Mouse (Mus musculus) kidney, postnatal 4 days (tissue): ENCODE measurements at regions not wholly inside any gene's neighbourhood (a gene's known extent, or its start where the extent isn't known, plus 50 kb on each side); places are given as distances from the start of the nearest gene placed in this dataset.

ENCODE experiments used
- DNase-seq, 2 experiments: peaks; one replicate each; pipeline ENCODE4 v3.0.0; 2021; ENCODE audit warnings: mixed read lengths in 2 of 2

GRCm38 (mm10) chr13:97558884-97559283, 201.5 kb downstream of the Gm10260 start:
- no peak for DNase-seq

GRCm38 (mm10) chr13:97555312-97555711, 205.1 kb downstream of the Gm10260 start:
- no peak for DNase-seq

GRCm38 (mm10) chr13:97554601-97555000, 205.8 kb downstream of the Gm10260 start:
- no peak for DNase-seq

- no peak for DNase-seq
Observed at GRCm38 (mm10) chr13:97552236-97552635, 208.2 kb downstream of the Gm10260 start.

GRCm38 (mm10) chr13:97550880-97551279, 209.6 kb downstream of the Gm10260 start:
- no peak for DNase-seq

- DNase-seq, result no peak
Observed at GRCm38 (mm10) chr13:97550172-97550571, 210.3 kb downstream of the Gm10260 start.

- no peak for DNase-seq
Observed at GRCm38 (mm10) chr13:97549384-97549783, 211.0 kb downstream of the Gm10260 start.

- DNase-seq, result peak; percentile 74 to 83
Observed at GRCm38 (mm10) chr13:97548527-97548977, 211.9 kb downstream of the Gm10260 start.

GRCm38 (mm10) chr13:97546936-97547335, 213.5 kb downstream of the Gm10260 start:
- no peak for DNase-seq

- DNase-seq, result no peak
Observed at GRCm38 (mm10) chr13:97545971-97546454, 214.4 kb downstream of the Gm10260 start.

GRCm38 (mm10) chr13:97539686-97540085, 220.7 kb downstream of the Gm10260 start:
- no peak for DNase-seq

- no peak for DNase-seq
Observed at GRCm38 (mm10) chr13:97538441-97538840, 222.0 kb downstream of the Gm10260 start.

GRCm38 (mm10) chr13:97537686-97538085, 222.7 kb downstream of the Gm10260 start:
- no peak for DNase-seq

- no peak for DNase-seq
Observed at GRCm38 (mm10) chr13:97537206-97537605, 223.2 kb downstream of the Gm10260 start.

- DNase-seq, result peak in 1 of 2 experiments; percentile 33
Observed at GRCm38 (mm10) chr13:97533896-97534666, 226.4 kb downstream of the Gm10260 start.

- no peak for DNase-seq
Observed at GRCm38 (mm10) chr13:97531181-97531580, 229.3 kb downstream of the Gm10260 start.

GRCm38 (mm10) chr13:97530570-97530969, 229.9 kb downstream of the Gm10260 start:
- no peak for DNase-seq

- DNase-seq, result no peak
Observed at GRCm38 (mm10) chr13:97527958-97528357, 232.5 kb downstream of the Gm10260 start.

GRCm38 (mm10) chr13:97524847-97525434, 235.5 kb downstream of the Gm10260 start:
- DNase-seq, result peak; percentile 42 to 55

GRCm38 (mm10) chr13:97523523-97524412, 236.7 kb downstream of the Gm10260 start:
- peak; percentile 30 to 52 for DNase-seq

- DNase-seq, result no peak
Observed at GRCm38 (mm10) chr13:97520988-97521547, 239.4 kb downstream of the Gm10260 start.

GRCm38 (mm10) chr13:97516731-97517130, 243.7 kb downstream of the Gm10260 start:
- DNase-seq, result no peak
